Mouse (Mus musculus): ENCODE measurements at regions not wholly inside any gene's neighbourhood (a gene's known extent, or its start where the extent isn't known, plus 50 kb on each side); places are given as distances from the start of the nearest gene placed in this dataset.

- TF ChIP-seq CTCF (IDR thresholded peaks at IDR 0.05; ENCODE audit: low read depth) (no peak), EP300 (IDR thresholded peaks at IDR 0.05; ENCODE audit: low read depth) (no peak)
Observed at GRCm38 (mm10) chr6:15548833-15549232, 171.6 kb upstream of the Mdfic start.

All from heart, postnatal 0 days (tissue).